Mouse (Mus musculus) kidney, embryonic 14.5 days (tissue): Measurements from ENCODE around the gene Vsnl1. TPM values are rescaled to one million over a fixed set of nuclear protein-coding genes. Genes with fewer than 3 reads are reported as not detected.
A peak's percentile ranks its signal among the peaks of the same experiment; 100 is the strongest.

ENCODE experiments used
- ATAC-seq: fragments of 200-750 bp; cut with Nextera tagmentation; 2 replicates; pipeline ENCODE4 v1.8.0; 2017; ENCODE audit warnings: moderate number of reproducible peaks, mild to moderate bottlenecking, moderate TSS enrichment, moderate library complexity; ENCODE audit not compliant: low FRiP score, low TSS enrichment
- H3K27ac ChIP-seq: fragments of 300-500 bp; sonication (generic); 2 replicates; pipeline ENCODE4 v1.5.1; 2014; ENCODE audit warnings: low read depth, mild to moderate bottlenecking, low read length, moderate library complexity, mixed read lengths
- H3K27me3 ChIP-seq: fragments of 300-500 bp; sonication (generic); 2 replicates; pipeline ENCODE4 v1.6.1; 2014; ENCODE audit warnings: mild to moderate bottlenecking, low read length; ENCODE audit not compliant: control insufficient read depth, insufficient read depth
- H3K36me3 ChIP-seq: fragments of 300-500 bp; sonication (generic); 2 replicates; pipeline ENCODE4 v1.6.1; 2014; ENCODE audit warnings: low read length, mixed read lengths; ENCODE audit not compliant: control insufficient read depth, insufficient read depth
- H3K4me1 ChIP-seq: fragments of 300-500 bp; sonication (generic); 2 replicates; pipeline ENCODE4 v1.6.1; 2014; ENCODE audit warnings: low read length, mixed read lengths; ENCODE audit not compliant: control insufficient read depth, insufficient read depth
- H3K4me2 ChIP-seq: fragments of 300-500 bp; sonication (generic); replicated peaks from 2 replicates; pipeline ENCODE4 v1.6.1; 2014; ENCODE audit warnings: low read depth, mild to moderate bottlenecking, low read length
- H3K4me3 ChIP-seq: fragments of 300-500 bp; sonication (generic); 2 replicates; pipeline ENCODE4 v1.5.1; 2014; ENCODE audit warnings: mild to moderate bottlenecking, low read length
- H3K9ac ChIP-seq: fragments of 300-500 bp; sonication (generic); 2 replicates; pipeline ENCODE4 v1.6.1; 2014; ENCODE audit warnings: low read depth, mild to moderate bottlenecking, low read length, moderate library complexity
- H3K9me3 ChIP-seq: fragments of 300-500 bp; sonication (generic); 2 replicates; pipeline ENCODE4 v1.6.1; 2016; ENCODE audit warnings: low read length; ENCODE audit not compliant: control insufficient read depth
- WGBS: fragments of 180-500 bp; shearing (Covaris S2); extraction: QIAGEN DNeasy Blood & Tissue Kit; methylation state at CpG from one replicate; pipeline ENCODE4 v1.1.7; 2014; 5-methylcytosine and 5-hydroxymethylcytosine counted together
- polyA plus RNA-seq: library from polyadenylated mRNA; unstranded; fragments of >200 nt; fragmentation: Nextera tagmentation; extraction: Ambion mirVana; gene quantifications from 2 replicates; pipeline ENCODE4 v1.2.1, GENCODE M21; 2014

The Vsnl1 gene
- polyA plus RNA-seq, 1 experiment from 2014 or later: 1.9 TPM

DNA sequence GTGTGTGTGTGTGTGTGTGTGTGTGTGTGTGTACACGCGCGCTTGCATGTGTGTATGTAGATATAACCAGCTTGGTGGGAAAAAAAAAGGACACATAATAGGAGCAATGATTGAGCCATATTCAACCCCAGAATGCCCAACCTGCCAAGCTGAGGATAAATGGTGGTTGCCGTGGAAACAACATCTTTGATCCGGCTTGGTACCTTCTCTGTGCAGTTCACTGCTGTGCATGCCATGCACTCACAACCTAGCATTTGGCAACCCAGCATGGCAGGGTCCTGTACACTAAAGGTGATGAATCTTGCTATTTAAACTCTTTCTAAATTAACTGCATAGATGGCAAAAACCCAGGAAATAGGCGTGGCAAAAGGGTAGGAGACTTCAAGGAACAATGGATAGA is 74.0 kb downstream of the Vsnl1 start:
- Histone ChIP-seq H3K27ac (no peak overlapping the region), H3K36me3 (no peaks in the 10 kb centered on the region), H3K4me1 (no peaks in the 10 kb centered on the region), H3K27me3 (no peaks in the 10 kb centered on the region), H3K4me2 (no peak overlapping the region), H3K9me3 (no peaks in the 10 kb centered on the region), H3K9ac (no peak overlapping the region), H3K4me3 (no peak overlapping the region)
- 92% methylated on average over 6 of the region's 6 CpGs for WGBS
- no peak for ATAC-seq

DNA sequence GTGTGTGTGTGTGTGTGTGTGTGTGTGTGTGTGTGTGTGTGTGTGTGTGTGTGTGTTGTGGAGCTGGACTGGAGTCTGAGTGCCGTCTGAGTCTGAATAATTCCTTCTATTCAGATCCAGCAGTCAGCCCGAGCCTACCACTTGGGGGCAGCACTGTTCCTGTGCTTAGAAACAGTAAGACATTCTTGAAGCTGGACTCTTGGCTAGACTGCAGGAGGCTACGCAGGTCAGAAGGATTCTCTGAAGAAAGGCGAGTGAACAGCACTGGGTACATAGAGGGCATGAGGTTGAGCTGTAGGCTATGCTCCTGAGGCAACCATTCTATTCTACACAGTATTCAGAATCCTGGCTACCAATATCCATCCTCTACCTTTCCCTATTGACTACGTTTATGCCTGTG is 85.5 kb downstream of the Vsnl1 start:
- ATAC-seq: peak; percentile 55; the same call in 1 of the 2 replicates
- no peak overlapping the region for H3K27ac ChIP-seq
- no peaks in the 10 kb centered on the region for H3K9me3 ChIP-seq
- H3K4me2 ChIP-seq: no peak overlapping the region
- H3K4me3 ChIP-seq: no peak overlapping the region
- no peaks in the 10 kb centered on the region for H3K36me3 ChIP-seq
- no peak overlapping the region for H3K9ac ChIP-seq
- H3K27me3 ChIP-seq: no peaks in the 10 kb centered on the region
- H3K4me1 ChIP-seq: no peaks in the 10 kb centered on the region
- 36% methylated on average over 5 of the region's 5 CpGs for WGBS

DNA sequence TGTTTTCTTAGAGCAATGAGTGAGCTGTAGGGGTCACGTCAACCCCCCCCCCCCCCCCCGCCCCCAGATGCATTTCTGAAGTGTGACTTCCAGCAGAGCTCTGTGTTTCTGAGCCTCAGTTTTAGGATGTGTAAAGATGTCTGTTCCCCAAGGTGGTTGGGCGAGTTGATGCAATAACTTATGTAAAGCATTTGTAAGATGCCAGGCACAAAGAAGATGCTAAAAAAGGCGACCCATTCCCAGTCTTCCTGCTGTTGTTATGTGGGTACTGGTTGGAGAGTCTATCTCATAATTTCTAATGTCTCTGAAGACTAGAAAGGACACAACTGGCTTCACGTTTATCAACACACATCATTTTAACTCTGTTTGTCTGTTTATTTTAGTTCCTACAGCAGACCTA is 86.5 kb downstream of the Vsnl1 start:
- no peak overlapping the region for H3K4me3 ChIP-seq
- no peak overlapping the region for H3K27ac ChIP-seq
- H3K4me2 ChIP-seq: no peak overlapping the region
- H3K27me3 ChIP-seq: no peaks in the 10 kb centered on the region
- no peak overlapping the region for H3K9ac ChIP-seq
- ATAC-seq: no peak
- no peaks in the 10 kb centered on the region for H3K4me1 ChIP-seq
- 59% methylated on average over 5 of the region's 5 CpGs for WGBS
- no peaks in the 10 kb centered on the region for H3K36me3 ChIP-seq
- H3K9me3 ChIP-seq: no peaks in the 10 kb centered on the region

- Histone ChIP-seq H3K36me3 (no peaks in the 10 kb centered on the region), H3K4me3 (no peak overlapping the region), H3K9me3 (no peaks in the 10 kb centered on the region), H3K27ac (no peak overlapping the region), H3K9ac (no peak overlapping the region), H3K4me2 (no peak overlapping the region), H3K27me3 (no peaks in the 10 kb centered on the region), H3K4me1 (no peaks in the 10 kb centered on the region)
- ATAC-seq: no peak
- WGBS: 26% methylated on average over 1 of the region's 1 CpGs
These were observed 88.0 kb downstream of the Vsnl1 start for GRCm38 (mm10) chr12:11348423-11348822.

GRCm38 (mm10) chr12:11345963-11346362 is 90.5 kb downstream of the Vsnl1 start:
- H3K9ac ChIP-seq: no peak overlapping the region
- H3K27ac ChIP-seq: no peak overlapping the region
- H3K9me3 ChIP-seq: no peaks in the 10 kb centered on the region
- H3K4me3 ChIP-seq: no peak overlapping the region
- WGBS: 52% methylated on average over 2 of the region's 2 CpGs
- no peaks in the 10 kb centered on the region for H3K36me3 ChIP-seq
- no peaks in the 10 kb centered on the region for H3K4me1 ChIP-seq
- no peak for ATAC-seq
- no peaks in the 10 kb centered on the region for H3K27me3 ChIP-seq
- no peak overlapping the region for H3K4me2 ChIP-seq

DNA sequence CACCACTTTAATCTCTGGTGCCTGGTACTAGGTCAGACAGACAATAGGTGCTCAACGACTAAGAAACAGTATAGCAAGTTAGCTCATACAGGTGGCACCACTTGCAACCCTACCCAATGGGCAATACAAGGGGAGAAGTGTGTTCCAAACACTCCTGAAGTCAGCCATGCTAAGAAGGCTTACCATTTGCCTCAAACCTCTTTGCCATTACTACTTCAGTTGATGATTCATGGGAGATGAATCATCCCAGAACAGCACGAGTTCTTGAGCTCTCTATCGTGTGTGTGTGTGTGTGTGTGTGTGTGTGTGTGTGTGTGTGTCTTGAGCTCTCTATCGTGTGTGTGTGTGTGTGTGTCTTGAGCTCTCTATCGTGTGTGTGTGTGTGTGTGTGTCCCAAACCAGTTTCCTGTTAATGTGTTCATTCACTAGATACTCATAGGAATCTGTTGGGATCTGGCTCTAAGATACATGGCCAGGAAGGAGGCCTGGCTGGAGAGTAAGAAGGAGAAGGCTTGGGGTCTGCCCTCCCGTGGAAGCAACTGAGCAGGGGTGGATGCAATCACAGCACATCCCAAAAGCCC is 94.3 kb downstream of the Vsnl1 start:
- no peak overlapping the region for H3K27ac ChIP-seq
- no peaks in the 10 kb centered on the region for H3K9me3 ChIP-seq
- no peak overlapping the region for H3K4me2 ChIP-seq
- H3K4me3 ChIP-seq: no peak overlapping the region
- no peaks in the 10 kb centered on the region for H3K4me1 ChIP-seq
- 79% methylated on average over 6 of the region's 6 CpGs for WGBS
- H3K36me3 ChIP-seq: no peaks in the 10 kb centered on the region
- no peak for ATAC-seq
- H3K27me3 ChIP-seq: no peaks in the 10 kb centered on the region
- H3K9ac ChIP-seq: no peak overlapping the region

DNA sequence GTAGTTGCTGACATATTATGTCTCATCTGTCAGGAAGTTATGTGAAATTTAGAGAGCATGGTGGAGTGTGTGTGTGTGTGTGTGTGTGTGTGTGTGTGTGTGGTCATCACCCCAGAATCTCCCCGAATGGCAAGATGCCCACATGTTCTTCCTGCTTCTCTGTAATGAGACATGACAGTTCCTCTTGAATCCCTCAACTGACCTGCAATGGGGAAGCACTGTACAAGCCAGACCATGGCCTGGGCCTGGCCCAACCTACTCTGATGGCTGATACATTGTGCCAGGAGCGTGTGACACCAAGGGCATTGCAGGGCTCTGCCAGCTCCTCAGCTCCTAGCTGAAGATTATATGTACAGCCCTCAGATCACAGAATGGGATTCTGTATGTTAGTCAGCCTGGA is 98.2 kb downstream of the Vsnl1 start:
- 85% methylated on average over 2 of the region's 2 CpGs for WGBS
- no peaks in the 10 kb centered on the region for H3K27me3 ChIP-seq
- no peak overlapping the region for H3K4me3 ChIP-seq
- H3K4me1 ChIP-seq: no peaks in the 10 kb centered on the region
- no peak overlapping the region for H3K9ac ChIP-seq
- H3K27ac ChIP-seq: no peak overlapping the region
- H3K36me3 ChIP-seq: no peaks in the 10 kb centered on the region
- H3K4me2 ChIP-seq: no peak overlapping the region
- ATAC-seq: peak; percentile 4; the same call in 1 of the 2 replicates
- no peaks in the 10 kb centered on the region for H3K9me3 ChIP-seq

DNA sequence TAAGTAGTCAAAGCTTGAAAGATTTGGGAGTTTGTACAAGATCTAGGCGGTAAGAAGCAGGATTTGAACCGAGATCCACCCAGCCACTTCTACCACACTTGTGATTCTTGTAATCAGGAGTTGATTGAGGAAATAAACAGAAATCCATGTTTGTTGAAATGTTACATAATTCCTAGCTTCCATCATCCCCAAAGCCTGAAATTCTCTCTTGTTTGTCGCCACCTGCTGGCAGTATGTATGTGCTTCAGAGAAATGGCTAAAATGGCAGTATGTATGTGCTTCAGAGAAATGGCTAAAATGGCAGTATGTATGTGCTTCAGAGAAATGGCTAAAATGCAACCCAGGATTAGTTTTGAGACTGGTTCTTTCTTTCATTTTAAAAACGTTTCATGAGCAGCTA is 99.6 kb downstream of the Vsnl1 start:
- H3K4me1 ChIP-seq: no peaks in the 10 kb centered on the region
- H3K4me2 ChIP-seq: no peak overlapping the region
- H3K27ac ChIP-seq: no peak overlapping the region
- 43% methylated on average over 4 of the region's 4 CpGs for WGBS
- no peak overlapping the region for H3K4me3 ChIP-seq
- no peak overlapping the region for H3K9ac ChIP-seq
- H3K36me3 ChIP-seq: no peaks in the 10 kb centered on the region
- H3K9me3 ChIP-seq: no peaks in the 10 kb centered on the region
- H3K27me3 ChIP-seq: no peaks in the 10 kb centered on the region
- no peak for ATAC-seq

GRCm38 (mm10) chr12:11326483-11326882 is 109.9 kb downstream of the Vsnl1 start:
- H3K9ac ChIP-seq: no peak overlapping the region
- no peaks in the 10 kb centered on the region for H3K36me3 ChIP-seq
- no peak overlapping the region for H3K4me3 ChIP-seq
- no peaks in the 10 kb centered on the region for H3K9me3 ChIP-seq
- no peak for ATAC-seq
- no peak overlapping the region for H3K4me2 ChIP-seq
- no peaks in the 10 kb centered on the region for H3K4me1 ChIP-seq
- 87% methylated on average over 3 of the region's 3 CpGs for WGBS
- no peak overlapping the region for H3K27ac ChIP-seq
- no peaks in the 10 kb centered on the region for H3K27me3 ChIP-seq
